Mouse (Mus musculus): ENCODE data around the gene Optc.

Optc gene

GRCm38 (mm10) chr1:133918088-133918470, 10.3 kb upstream of the Optc start:
- DNase-seq (ENCODE audit: low read depth): no peak

GRCm38 (mm10) chr1:133917456-133918087, 9.8 kb upstream of the Optc start:
- no peak for DNase-seq (ENCODE audit: low read depth)

GRCm38 (mm10) chr1:133915723-133916355, 8.0 kb upstream of the Optc start:
- DNase-seq (ENCODE audit: low read depth): no peak

- no peak for DNase-seq (ENCODE audit: low read depth)
Measured at GRCm38 (mm10) chr1:133915115-133915514, 7.3 kb upstream of the Optc start.

GRCm38 (mm10) chr1:133913018-133913417, 5.2 kb upstream of the Optc start:
- DNase-seq (ENCODE audit: low read depth): no peak

- no peak for DNase-seq (ENCODE audit: low read depth)
Measured at GRCm38 (mm10) chr1:133911456-133911855, 3.7 kb upstream of the Optc start.

GRCm38 (mm10) chr1:133911008-133911407, 3.2 kb upstream of the Optc start:
- no peak for DNase-seq (ENCODE audit: low read depth)

GRCm38 (mm10) chr1:133910108-133910507, 2.3 kb upstream of the Optc start:
- no peak for DNase-seq (ENCODE audit: low read depth)

GRCm38 (mm10) chr1:133908659-133909575, 1.1 kb upstream of the Optc start:
- no peak for DNase-seq (ENCODE audit: low read depth)

GRCm38 (mm10) chr1:133906420-133906819, 1.4 kb downstream of the Optc start:
- no peak for DNase-seq (ENCODE audit: low read depth)

GRCm38 (mm10) chr1:133900825-133901224, 7.0 kb downstream of the Optc start:
- DNase-seq (ENCODE audit: low read depth): no peak

- no peak for DNase-seq (ENCODE audit: low read depth)
Measured at GRCm38 (mm10) chr1:133899043-133899542, 8.7 kb downstream of the Optc start.

- no peak for DNase-seq (ENCODE audit: low read depth)
Measured at GRCm38 (mm10) chr1:133897293-133897692, 10.5 kb downstream of the Optc start.

- DNase-seq (ENCODE audit: low read depth): no peak
Measured at GRCm38 (mm10) chr1:133891489-133891888, 16.3 kb downstream of the Optc start.

GRCm38 (mm10) chr1:133889949-133890598, 17.7 kb downstream of the Optc start:
- no peak for DNase-seq (ENCODE audit: low read depth)

- peak; percentile 59 for DNase-seq (ENCODE audit: low read depth)
Measured at GRCm38 (mm10) chr1:133887538-133888250, 20.1 kb downstream of the Optc start.

GRCm38 (mm10) chr1:133887044-133887443, 20.8 kb downstream of the Optc start:
- DNase-seq (ENCODE audit: low read depth): no peak

- no peak for DNase-seq (ENCODE audit: low read depth)
Measured at GRCm38 (mm10) chr1:133886431-133886830, 21.4 kb downstream of the Optc start.

- no peak for DNase-seq (ENCODE audit: low read depth)
Measured at GRCm38 (mm10) chr1:133885811-133886210, 22.0 kb downstream of the Optc start.

- DNase-seq (ENCODE audit: low read depth): no peak
Measured at GRCm38 (mm10) chr1:133884746-133885145, 23.1 kb downstream of the Optc start.

- no peak for DNase-seq (ENCODE audit: low read depth)
Measured at GRCm38 (mm10) chr1:133884090-133884489, 23.7 kb downstream of the Optc start.

Data from c-Kit-positive CD71-positive TER-119-negative erythroid progenitor cells, embryonic 14.5 days (primary cell).